Mouse (Mus musculus): Measurements from ENCODE around the gene Wdhd1. TPM values are rescaled to one million over a fixed set of nuclear protein-coding genes. Genes with fewer than 3 reads are reported as not detected.
A peak's percentile ranks its signal among the peaks of the same experiment; 100 is the strongest.

Wdhd1 gene
- polyA plus RNA-seq, 1 experiment = 12.4 TPM

DNA sequence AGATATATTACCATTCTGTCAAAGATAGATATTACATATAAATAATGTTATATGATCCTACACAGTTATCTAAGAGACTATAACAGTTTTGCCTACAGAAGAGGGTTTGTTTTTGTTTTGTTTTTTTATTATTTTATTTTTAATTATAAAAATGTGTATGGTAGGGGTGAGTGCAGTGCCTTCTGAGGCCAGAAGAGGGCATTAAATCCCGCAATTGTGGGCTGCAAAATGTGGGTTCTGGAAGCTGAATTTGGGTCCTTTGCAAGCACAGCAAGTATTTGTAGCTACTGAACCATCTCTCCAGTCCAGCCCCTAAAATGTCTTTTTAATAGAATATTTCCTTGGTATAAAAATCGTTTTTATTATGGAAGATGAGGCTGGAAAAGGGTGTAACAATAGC is 2.4 kb upstream of the Wdhd1 start:
- peaks cover 90% of the 10 kb centered on the region for H3K79me3 ChIP-seq (ENCODE audit: low read depth)
- H3ac ChIP-seq (ENCODE audit: control insufficient read depth, insufficient read length, low read depth) = no peak overlapping the region
- no peak for TF ChIP-seq FOSL1 (IDR thresholded peaks at IDR 0.05; ENCODE audit: insufficient read depth, low read length, poor library complexity, severe bottlenecking)
- TF ChIP-seq CTCF (IDR thresholded peaks at IDR 0.05; ENCODE audit: control insufficient read depth, insufficient read depth, insufficient read length) = no peak
- no peak for TF ChIP-seq MYOD1 (IDR thresholded peaks at IDR 0.05; ENCODE audit: control insufficient read depth, insufficient read length, low read depth)
- no peak for TF ChIP-seq MAX (IDR thresholded peaks at IDR 0.05)
- TF ChIP-seq USF1 (IDR thresholded peaks at IDR 0.05; ENCODE audit: low read depth) = no peak
- no peak for TF ChIP-seq CEBPB (IDR thresholded peaks at IDR 0.05; ENCODE audit: low read depth)
- no peak for TF ChIP-seq MYOG (IDR thresholded peaks at IDR 0.05; ENCODE audit: control insufficient read depth, extremely low read depth, insufficient read length)
- peaks cover 99% of the 10 kb centered on the region for H3K79me2 ChIP-seq (ENCODE audit: control insufficient read depth, insufficient read depth)
- no peak overlapping the region for H3K4me3 ChIP-seq (ENCODE audit: insufficient read depth, poor library complexity, severe bottlenecking)
- peaks cover 22% of the 10 kb centered on the region for H3K36me3 ChIP-seq (ENCODE audit: control insufficient read depth, insufficient read depth)
- H3K27me3 ChIP-seq (ENCODE audit: control insufficient read depth, insufficient read depth, insufficient read length) = no peaks in the 10 kb centered on the region

DNA sequence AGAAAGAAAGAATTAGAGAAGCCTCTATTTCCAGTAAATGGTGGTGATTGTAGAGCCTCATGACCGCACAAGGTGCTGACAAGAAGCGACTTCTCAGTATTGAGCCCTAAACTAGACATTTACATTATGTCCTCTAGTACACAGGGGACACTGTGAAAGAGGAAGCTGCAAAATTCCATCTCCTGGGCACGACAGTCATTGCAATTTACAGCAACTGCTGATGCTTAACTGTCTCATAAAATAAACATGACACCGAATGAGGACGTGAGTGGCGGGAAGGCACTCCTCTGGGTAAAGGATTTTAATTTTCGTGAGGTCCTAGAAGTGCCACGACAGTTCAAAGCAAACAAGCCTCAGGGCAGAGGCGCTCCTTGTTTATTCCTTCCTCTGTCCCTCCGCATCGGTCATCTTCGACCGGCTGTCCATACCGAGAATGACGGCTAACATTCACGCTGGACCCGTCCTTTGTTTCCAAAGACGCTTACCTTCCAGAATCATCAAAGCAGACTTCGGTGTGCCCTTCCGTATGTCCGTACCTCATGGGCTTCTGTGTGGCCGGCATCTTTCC is 537 bp downstream of the Wdhd1 start:
- peak overlapping the region; percentile 79 for H3ac ChIP-seq (ENCODE audit: control insufficient read depth, insufficient read length, low read depth)
- peaks cover 46% of the 10 kb centered on the region for H3K36me3 ChIP-seq (ENCODE audit: control insufficient read depth, insufficient read depth)
- TF ChIP-seq MAX (IDR thresholded peaks at IDR 0.05) (no peak), MYOD1 (IDR thresholded peaks at IDR 0.05; ENCODE audit: control insufficient read depth, insufficient read length, low read depth) (no peak), USF1 (IDR thresholded peaks at IDR 0.05; ENCODE audit: low read depth) (no peak), MYOG (IDR thresholded peaks at IDR 0.05; ENCODE audit: control insufficient read depth, extremely low read depth, insufficient read length) (no peak), FOSL1 (IDR thresholded peaks at IDR 0.05; ENCODE audit: insufficient read depth, low read length, poor library complexity, severe bottlenecking) (no peak), CTCF (IDR thresholded peaks at IDR 0.05; ENCODE audit: control insufficient read depth, insufficient read depth, insufficient read length) (no peak), CEBPB (IDR thresholded peaks at IDR 0.05; ENCODE audit: low read depth) (no peak)
- H3K4me3 ChIP-seq (ENCODE audit: insufficient read depth, poor library complexity, severe bottlenecking) = peak overlapping the region; percentile 72
- H3K79me2 ChIP-seq (ENCODE audit: control insufficient read depth, insufficient read depth) = peaks cover 79% of the 10 kb centered on the region
- peaks cover 69% of the 10 kb centered on the region for H3K79me3 ChIP-seq (ENCODE audit: low read depth)
- no peaks in the 10 kb centered on the region for H3K27me3 ChIP-seq (ENCODE audit: control insufficient read depth, insufficient read depth, insufficient read length)

DNA sequence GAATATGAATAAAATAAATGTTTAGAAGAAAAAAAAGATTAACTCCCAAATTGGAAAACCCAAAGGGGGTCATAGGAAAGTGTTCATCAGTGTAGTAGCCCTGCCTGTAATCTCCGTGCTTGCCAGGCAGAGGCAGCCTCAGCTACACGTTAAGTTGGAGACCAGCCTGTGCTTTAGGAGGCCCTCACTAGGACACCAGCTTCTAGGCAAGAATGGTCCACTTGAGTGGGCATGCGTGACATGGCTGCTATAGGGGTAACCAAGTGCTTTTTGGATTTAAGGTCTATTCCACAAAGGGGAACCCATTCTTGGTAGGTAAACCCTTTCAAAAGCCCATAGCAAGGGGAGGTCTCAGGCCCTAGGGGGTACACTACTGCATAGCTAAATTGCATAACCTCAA is 1.2 kb downstream of the Wdhd1 start:
- no peaks in the 10 kb centered on the region for H3K27me3 ChIP-seq (ENCODE audit: control insufficient read depth, insufficient read depth, insufficient read length)
- peaks cover 62% of the 10 kb centered on the region for H3K79me3 ChIP-seq (ENCODE audit: low read depth)
- peaks cover 45% of the 10 kb centered on the region for H3K36me3 ChIP-seq (ENCODE audit: control insufficient read depth, insufficient read depth)
- no peak for TF ChIP-seq USF1 (IDR thresholded peaks at IDR 0.05; ENCODE audit: low read depth)
- no peak for TF ChIP-seq MAX (IDR thresholded peaks at IDR 0.05)
- TF ChIP-seq CTCF (IDR thresholded peaks at IDR 0.05; ENCODE audit: control insufficient read depth, insufficient read depth, insufficient read length) = no peak
- no peak for TF ChIP-seq MYOG (IDR thresholded peaks at IDR 0.05; ENCODE audit: control insufficient read depth, extremely low read depth, insufficient read length)
- no peak for TF ChIP-seq CEBPB (IDR thresholded peaks at IDR 0.05; ENCODE audit: low read depth)
- TF ChIP-seq MYOD1 (IDR thresholded peaks at IDR 0.05; ENCODE audit: control insufficient read depth, insufficient read length, low read depth) = no peak
- TF ChIP-seq FOSL1 (IDR thresholded peaks at IDR 0.05; ENCODE audit: insufficient read depth, low read length, poor library complexity, severe bottlenecking) = no peak
- peak overlapping the region; percentile 72 for H3K4me3 ChIP-seq (ENCODE audit: insufficient read depth, poor library complexity, severe bottlenecking)
- H3ac ChIP-seq (ENCODE audit: control insufficient read depth, insufficient read length, low read depth) = peak overlapping the region; percentile 28
- H3K79me2 ChIP-seq (ENCODE audit: control insufficient read depth, insufficient read depth) = peaks cover 72% of the 10 kb centered on the region

DNA sequence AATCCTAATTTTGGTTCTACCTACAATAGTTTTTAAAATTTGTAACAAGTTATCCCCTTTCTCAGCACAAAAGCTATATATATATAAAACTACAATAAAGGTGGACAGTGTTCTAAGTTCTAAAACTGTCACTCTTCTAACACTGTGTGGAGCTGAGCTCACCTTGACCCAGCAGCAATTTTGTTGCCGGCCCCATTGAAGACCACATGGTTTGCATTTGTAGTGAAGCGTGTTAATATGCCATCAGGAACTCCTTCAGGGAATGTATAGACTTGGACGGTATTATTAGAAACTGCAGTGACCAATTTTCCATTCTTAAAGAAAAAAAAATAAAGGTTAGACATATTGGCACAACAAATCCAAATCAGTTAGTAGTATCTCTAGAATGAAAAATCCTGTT is 2.9 kb downstream of the Wdhd1 start:
- TF ChIP-seq MYOG (IDR thresholded peaks at IDR 0.05; ENCODE audit: control insufficient read depth, extremely low read depth, insufficient read length) (no peak), MYOD1 (IDR thresholded peaks at IDR 0.05; ENCODE audit: control insufficient read depth, insufficient read length, low read depth) (no peak), CEBPB (IDR thresholded peaks at IDR 0.05; ENCODE audit: low read depth) (no peak), FOSL1 (IDR thresholded peaks at IDR 0.05; ENCODE audit: insufficient read depth, low read length, poor library complexity, severe bottlenecking) (no peak), MAX (IDR thresholded peaks at IDR 0.05) (no peak), USF1 (IDR thresholded peaks at IDR 0.05; ENCODE audit: low read depth) (no peak)
- Histone ChIP-seq H3K79me3 (ENCODE audit: low read depth) (peaks cover 45% of the 10 kb centered on the region), H3K36me3 (ENCODE audit: control insufficient read depth, insufficient read depth) (peaks cover 48% of the 10 kb centered on the region), H3K4me3 (ENCODE audit: insufficient read depth, poor library complexity, severe bottlenecking) (no peak overlapping the region), H3K79me2 (ENCODE audit: control insufficient read depth, insufficient read depth) (peaks cover 55% of the 10 kb centered on the region), H3K27me3 (ENCODE audit: control insufficient read depth, insufficient read depth, insufficient read length) (no peaks in the 10 kb centered on the region), H3ac (ENCODE audit: control insufficient read depth, insufficient read length, low read depth) (no peak overlapping the region)

DNA sequence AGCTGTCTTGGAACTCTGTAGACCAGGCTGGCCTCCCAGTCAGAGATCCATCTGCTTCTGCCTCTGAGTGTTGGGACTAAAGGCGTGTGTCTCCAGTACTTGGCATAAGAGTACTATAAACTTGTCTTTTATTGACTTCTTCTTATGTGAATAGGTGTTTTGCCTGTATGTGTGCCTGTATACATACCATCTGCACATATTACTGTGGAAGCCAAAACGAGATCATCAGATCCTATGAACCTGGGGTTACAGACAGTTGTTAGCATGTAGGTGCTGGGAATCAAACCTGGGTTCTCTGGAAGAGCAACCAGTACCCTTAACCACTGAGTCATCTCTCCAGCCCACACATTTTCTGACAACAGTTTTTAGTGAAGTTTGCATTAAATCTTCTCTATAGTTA is 7.0 kb downstream of the Wdhd1 start:
- Histone ChIP-seq H3ac (ENCODE audit: control insufficient read depth, insufficient read length, low read depth) (no peak overlapping the region), H3K79me2 (ENCODE audit: control insufficient read depth, insufficient read depth) (peaks cover 16% of the 10 kb centered on the region), H3K27me3 (ENCODE audit: control insufficient read depth, insufficient read depth, insufficient read length) (no peaks in the 10 kb centered on the region), H3K4me3 (ENCODE audit: insufficient read depth, poor library complexity, severe bottlenecking) (no peak overlapping the region), H3K36me3 (ENCODE audit: control insufficient read depth, insufficient read depth) (peaks cover 76% of the 10 kb centered on the region), H3K79me3 (ENCODE audit: low read depth) (peaks cover 11% of the 10 kb centered on the region)
- TF ChIP-seq USF1 (IDR thresholded peaks at IDR 0.05; ENCODE audit: low read depth) (no peak), MYOD1 (IDR thresholded peaks at IDR 0.05; ENCODE audit: control insufficient read depth, insufficient read length, low read depth) (no peak), CEBPB (IDR thresholded peaks at IDR 0.05; ENCODE audit: low read depth) (no peak), MAX (IDR thresholded peaks at IDR 0.05) (no peak), FOSL1 (IDR thresholded peaks at IDR 0.05; ENCODE audit: insufficient read depth, low read length, poor library complexity, severe bottlenecking) (no peak), CTCF (IDR thresholded peaks at IDR 0.05; ENCODE audit: control insufficient read depth, insufficient read depth, insufficient read length) (no peak), MYOG (IDR thresholded peaks at IDR 0.05; ENCODE audit: control insufficient read depth, extremely low read depth, insufficient read length) (no peak)

Measured in C2C12 (cell line).